Mouse (Mus musculus): ENCODE measurements at regions not wholly inside any gene's neighbourhood (a gene's known extent, or its start where the extent isn't known, plus 50 kb on each side); places are given as distances from the start of the nearest gene placed in this dataset.
A peak's percentile ranks its signal among the peaks of the same experiment; 100 is the strongest.
"Not testable (repeated sequence)": the region's sequence is repeated elsewhere in the genome, so short reads cannot be mapped to it uniquely, and the experiment has no call there.

GRCm38 (mm10) chr1:128498042-128498772 lies 81.0 kb upstream of the Dars start:
- WGBS = 86% methylated on average over 9 of the region's 9 CpGs
- Histone ChIP-seq H3K27ac (no peak overlapping the region), H3K4me1 (no peaks in the 10 kb centered on the region)

GRCm38 (mm10) chr1:128492251-128492650 lies 75.1 kb upstream of the Dars start:
- Histone ChIP-seq H3K27ac (no peak overlapping the region), H3K4me1 (no peaks in the 10 kb centered on the region), H3K9me3 (no peaks in the 10 kb centered on the region), H3K36me3 (replicated peaks) (no peaks in the 10 kb centered on the region), H3K4me3 (no peak overlapping the region), H3K27me3 (ENCODE audit: poor library complexity, severe bottlenecking) (no peaks in the 10 kb centered on the region)
- no peak for DNase-seq (ENCODE audit: extremely low spot score, low spot score)
- WGBS = 91% methylated on average over 2 of the region's 2 CpGs

More at GRCm38 (mm10) chr1:128498042-128498772, 81.0 kb upstream of the Dars start:
- no peak for DNase-seq (ENCODE audit: extremely low spot score, low spot score)
- no peaks in the 10 kb centered on the region for H3K27me3 ChIP-seq (ENCODE audit: poor library complexity, severe bottlenecking)
- H3K9me3 ChIP-seq = no peaks in the 10 kb centered on the region
- H3K36me3 ChIP-seq (replicated peaks) = no peaks in the 10 kb centered on the region
- H3K4me3 ChIP-seq = no peak overlapping the region

- H3K36me3 ChIP-seq (replicated peaks); H3K9me3 ChIP-seq; H3K4me3 ChIP-seq; DNase-seq (ENCODE audit: extremely low spot score, low spot score); H3K4me1 ChIP-seq; H3K27me3 ChIP-seq (ENCODE audit: poor library complexity, severe bottlenecking); H3K27ac ChIP-seq: not testable (repeated sequence)
- WGBS = 67% methylated on average over 4 of the region's 4 CpGs
Measured at GRCm38 (mm10) chr1:128487181-128487580, 70.0 kb upstream of the Dars start.

- no peaks in the 10 kb centered on the region for H3K36me3 ChIP-seq (replicated peaks)
- no peak overlapping the region for H3K27ac ChIP-seq
- peaks cover 7% of the 10 kb centered on the region for H3K4me1 ChIP-seq
- H3K4me3 ChIP-seq = no peak overlapping the region
- no peaks in the 10 kb centered on the region for H3K9me3 ChIP-seq
- DNase-seq (ENCODE audit: extremely low spot score, low spot score) = no peak
- H3K27me3 ChIP-seq (ENCODE audit: poor library complexity, severe bottlenecking) = peaks cover 3% of the 10 kb centered on the region; the same call in 1 of the 2 replicates
- WGBS = 93% methylated on average over 6 of the region's 6 CpGs
Measured at GRCm38 (mm10) chr1:128478376-128478775, 61.2 kb upstream of the Dars start.

GRCm38 (mm10) chr1:128477653-128478052 lies 60.5 kb upstream of the Dars start:
- H3K4me3 ChIP-seq = no peak overlapping the region
- WGBS = 89% methylated on average over 2 of the region's 2 CpGs
- peaks cover 14% of the 10 kb centered on the region for H3K4me1 ChIP-seq
- peaks cover 3% of the 10 kb centered on the region; the same call in 1 of the 2 replicates for H3K27me3 ChIP-seq (ENCODE audit: poor library complexity, severe bottlenecking)
- DNase-seq (ENCODE audit: extremely low spot score, low spot score) = no peak
- H3K27ac ChIP-seq = no peak overlapping the region
- H3K36me3 ChIP-seq (replicated peaks) = no peaks in the 10 kb centered on the region
- no peaks in the 10 kb centered on the region for H3K9me3 ChIP-seq

GRCm38 (mm10) chr1:128472713-128473230 lies 55.6 kb upstream of the Dars start:
- H3K27ac ChIP-seq = peak overlapping the region; percentile 85
- no peaks in the 10 kb centered on the region for H3K9me3 ChIP-seq
- WGBS = 18% methylated on average over 15 of the region's 15 CpGs
- H3K27me3 ChIP-seq (ENCODE audit: poor library complexity, severe bottlenecking) = peaks cover 3% of the 10 kb centered on the region
- H3K36me3 ChIP-seq (replicated peaks) = no peaks in the 10 kb centered on the region
- H3K4me1 ChIP-seq = peaks cover 30% of the 10 kb centered on the region
- peak overlapping the region; percentile 45 for H3K4me3 ChIP-seq
- no peak for DNase-seq (ENCODE audit: extremely low spot score, low spot score)

- DNase-seq (ENCODE audit: extremely low spot score, low spot score) = peak; percentile 88
- Histone ChIP-seq H3K27me3 (ENCODE audit: poor library complexity, severe bottlenecking) (peaks cover 3% of the 10 kb centered on the region), H3K9me3 (no peaks in the 10 kb centered on the region), H3K36me3 (replicated peaks) (no peaks in the 10 kb centered on the region), H3K27ac (peak overlapping the region; percentile 85), H3K4me1 (peaks cover 30% of the 10 kb centered on the region), H3K4me3 (peak overlapping the region; percentile 45)
- WGBS = under 1% methylated on average over 20 of the region's 20 CpGs
Measured at GRCm38 (mm10) chr1:128472022-128472712, 55.0 kb upstream of the Dars start.

- peaks cover 3% of the 10 kb centered on the region for H3K27me3 ChIP-seq (ENCODE audit: poor library complexity, severe bottlenecking)
- no peak for DNase-seq (ENCODE audit: extremely low spot score, low spot score)
- no peaks in the 10 kb centered on the region for H3K36me3 ChIP-seq (replicated peaks)
- H3K27ac ChIP-seq = no peak overlapping the region
- no peak overlapping the region for H3K4me3 ChIP-seq
- peaks cover 30% of the 10 kb centered on the region for H3K4me1 ChIP-seq
- WGBS = 58% methylated on average over 2 of the region's 2 CpGs
- no peaks in the 10 kb centered on the region for H3K9me3 ChIP-seq
Measured at GRCm38 (mm10) chr1:128470786-128471185, 53.6 kb upstream of the Dars start.

- H3K4me3 ChIP-seq = no peak overlapping the region
- H3K27me3 ChIP-seq (ENCODE audit: poor library complexity, severe bottlenecking) = peaks cover 3% of the 10 kb centered on the region
- DNase-seq (ENCODE audit: extremely low spot score, low spot score) = no peak
- WGBS = 89% methylated on average over 7 of the region's 7 CpGs
- no peaks in the 10 kb centered on the region for H3K36me3 ChIP-seq (replicated peaks)
- no peaks in the 10 kb centered on the region for H3K9me3 ChIP-seq
- H3K4me1 ChIP-seq = peaks cover 27% of the 10 kb centered on the region
- H3K27ac ChIP-seq = no peak overlapping the region
Measured at GRCm38 (mm10) chr1:128469054-128469453, 51.9 kb upstream of the Dars start.

All from forebrain, embryonic 10.5 days (tissue).